Mouse (Mus musculus) limb, embryonic 14.5 days (tissue): ENCODE results near the gene Ets1. TPM values are rescaled to one million over a fixed set of nuclear protein-coding genes. Genes with fewer than 3 reads are reported as not detected.

Experiments
- ATAC-seq: fragments of 200-750 bp; cut with Nextera tagmentation; 2 replicates; pipeline ENCODE4 v1.8.0; 2017; ENCODE audit warnings: low read depth, moderate number of reproducible peaks, moderate TSS enrichment; ENCODE audit not compliant: low FRiP score
- DNase-seq: peaks from one replicate; pipeline ENCODE4 v3.0.0-alpha.2; 2015; ENCODE audit warnings: low spot score
- H3K27ac ChIP-seq: fragments of 300-500 bp; sonication (generic); replicated peaks from 2 replicates; pipeline ENCODE4 v1.5.1; 2014; ENCODE audit warnings: low read depth, mild to moderate bottlenecking, low read length, moderate library complexity, mixed read lengths
- H3K27me3 ChIP-seq: fragments of 300-500 bp; sonication (generic); 2 replicates; pipeline ENCODE4 v1.6.1; 2014; ENCODE audit warnings: low read length, mixed read lengths; ENCODE audit not compliant: control insufficient read depth, insufficient read depth
- H3K36me3 ChIP-seq: fragments of 300-500 bp; sonication (generic); 2 replicates; pipeline ENCODE4 v1.6.1; 2014; ENCODE audit warnings: mild to moderate bottlenecking, low read length, moderate library complexity, mixed read lengths; ENCODE audit not compliant: control insufficient read depth, insufficient read depth
- H3K4me1 ChIP-seq: fragments of 300-500 bp; sonication (generic); 2 replicates; pipeline ENCODE4 v1.6.1; 2014; ENCODE audit warnings: antibody characterized with exemption, low read length, mixed read lengths; ENCODE audit not compliant: control insufficient read depth, insufficient read depth
- H3K4me2 ChIP-seq: fragments of 300-500 bp; sonication (generic); replicated peaks from 2 replicates; pipeline ENCODE4 v1.6.1; 2014; ENCODE audit warnings: low read depth, mild to moderate bottlenecking, low read length, moderate library complexity; ENCODE audit not compliant: severe bottlenecking
- H3K4me3 ChIP-seq: fragments of 300-500 bp; sonication (generic); replicated peaks from 2 replicates; pipeline ENCODE4 v1.5.1; 2014; ENCODE audit warnings: low read length
- H3K9ac ChIP-seq: fragments of 300-500 bp; sonication (generic); 2 replicates; pipeline ENCODE4 v1.6.1; 2014; ENCODE audit warnings: mild to moderate bottlenecking, low read depth, low read length, moderate library complexity; ENCODE audit not compliant: severe bottlenecking
- H3K9me3 ChIP-seq: fragments of 300-500 bp; sonication (generic); 2 replicates; pipeline ENCODE4 v1.6.1; 2016; ENCODE audit warnings: low read length; ENCODE audit not compliant: control insufficient read depth
- POLR2A ChIP-seq: fragments of 200-500 bp; IDR thresholded peaks from 2 replicates; pipeline ENCODE4 v1.8.0; 2012; ENCODE audit warnings: inconsistent platforms, mild to moderate bottlenecking, moderate library complexity, borderline replicate concordance; ENCODE audit not compliant: insufficient read depth, insufficient read length; ENCODE audit errors: extremely low read depth
- WGBS: fragments of 180-500 bp; shearing (Covaris S2); extraction: QIAGEN DNeasy Blood & Tissue Kit; methylation state at CpG from one replicate; pipeline ENCODE4 v1.1.7; 2014; 5-methylcytosine and 5-hydroxymethylcytosine counted together
- polyA plus RNA-seq, 2 experiments: library from polyadenylated mRNA; depleted of rRNA in 1 of 2; stranded (reverse) in 1 of 2; unstranded in 1 of 2; fragments of >200 nt; fragmentation: Nextera tagmentation in 1 of 2; extraction: Ambion mirVana in 1 of 2; gene quantifications; 2 replicates each; pipeline versions ENCODE4 v1.2.1 to v1.2.3; 2012 to 2014

Ets1 gene
- polyA plus RNA-seq, 2 experiments: 21.3 to 34.3 TPM

DNA sequence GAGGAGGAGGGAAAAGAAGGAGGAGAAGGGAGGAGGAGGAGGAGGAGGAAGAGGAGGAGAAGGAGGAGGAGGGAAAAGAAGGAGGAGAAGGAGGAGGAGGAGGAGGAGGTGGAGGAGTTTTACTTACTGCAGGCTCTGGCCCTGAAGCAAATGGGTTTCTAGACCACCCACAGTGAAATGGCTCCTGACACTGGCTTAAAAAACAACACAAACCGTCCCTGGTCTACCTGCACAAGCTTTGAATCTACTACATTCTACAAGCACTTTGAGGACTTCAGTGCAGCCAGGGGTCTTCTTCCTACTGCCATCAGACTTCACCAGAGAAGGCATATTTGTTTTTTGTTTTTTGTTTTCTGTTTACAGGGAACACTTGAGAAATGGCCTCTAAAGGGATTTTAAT, 42.2 kb upstream of the Ets1 start:
- Histone ChIP-seq H3K4me3 (no peak overlapping the region), H3K4me1 (peaks cover 2% of the 10 kb centered on the region; the same call in 1 of the 2 replicates), H3K9ac (no peak overlapping the region), H3K27me3 (no peaks in the 10 kb centered on the region), H3K9me3 (no peaks in the 10 kb centered on the region), H3K36me3 (no peaks in the 10 kb centered on the region), H3K4me2 (no peak overlapping the region), H3K27ac (no peak overlapping the region)
- TF ChIP-seq POLR2A: no peak
- DNase-seq: no peak
- 4% methylated on average over 1 of the region's 1 CpGs for WGBS
- no peak for ATAC-seq

DNA sequence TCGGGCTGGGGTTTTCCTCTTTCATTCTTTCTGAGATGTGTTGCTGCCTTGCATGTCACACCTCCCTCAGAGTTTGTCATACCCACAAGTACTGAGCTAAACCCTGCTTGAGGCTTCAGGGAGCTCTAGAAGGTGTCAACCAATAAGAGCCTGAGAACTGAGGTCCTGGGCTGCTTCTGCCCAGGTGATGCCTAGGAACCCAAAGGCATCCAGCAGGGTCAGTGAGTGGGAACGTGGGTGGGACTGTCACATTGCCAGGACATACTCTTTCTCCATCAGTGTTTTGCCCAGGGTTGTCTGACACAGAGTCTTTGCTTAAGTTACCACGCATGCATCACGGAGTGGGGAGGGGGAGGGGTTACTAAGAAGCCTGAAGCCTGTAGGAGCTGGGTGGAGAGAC, 41.7 kb upstream of the Ets1 start:
- no peak overlapping the region for H3K27ac ChIP-seq
- WGBS: 24% methylated on average over 4 of the region's 4 CpGs
- ATAC-seq (no peak), DNase-seq (no peak)
- no peaks in the 10 kb centered on the region for H3K36me3 ChIP-seq
- peaks cover 2% of the 10 kb centered on the region; the same call in 1 of the 2 replicates for H3K4me1 ChIP-seq
- H3K4me2 ChIP-seq: no peak overlapping the region
- no peaks in the 10 kb centered on the region for H3K9me3 ChIP-seq
- no peak overlapping the region for H3K9ac ChIP-seq
- no peak overlapping the region for H3K4me3 ChIP-seq
- H3K27me3 ChIP-seq: no peaks in the 10 kb centered on the region
- no peak for TF ChIP-seq POLR2A

DNA sequence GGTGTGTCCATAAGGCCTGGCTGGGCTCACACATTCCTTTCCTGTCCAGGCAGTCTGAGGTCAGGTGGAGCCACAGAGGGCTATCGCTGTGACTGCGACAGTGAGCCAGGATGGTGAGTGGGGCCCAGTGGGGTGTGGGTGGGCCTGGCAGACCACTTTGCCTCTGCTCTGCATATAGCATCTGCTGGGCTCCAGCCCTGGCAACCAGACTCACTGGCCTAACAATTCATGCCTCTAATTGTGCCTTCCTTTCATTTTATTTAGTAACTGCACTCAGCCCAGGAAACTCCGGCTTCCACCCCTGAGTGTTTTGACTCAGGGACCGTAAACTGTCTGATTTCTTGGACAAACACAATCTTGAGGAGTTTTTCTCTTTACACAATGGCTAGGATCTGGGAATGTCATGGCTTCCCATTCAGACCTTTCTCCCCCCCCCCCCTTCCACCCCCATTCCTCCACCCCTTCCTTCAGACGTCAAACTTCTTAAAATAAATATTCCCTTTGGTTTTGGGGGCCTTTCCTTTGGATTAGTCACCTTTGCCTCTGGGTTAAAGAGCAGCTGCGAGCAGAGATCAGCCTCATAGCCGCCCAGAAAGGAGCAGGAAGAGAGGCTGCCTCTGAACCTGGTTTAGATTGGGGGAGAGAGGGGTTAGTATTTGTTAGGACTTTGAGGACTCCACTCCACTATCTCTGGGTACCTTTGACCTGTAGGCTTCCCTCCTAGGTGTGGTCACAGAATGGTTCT, 40.8 kb upstream of the Ets1 start:
- no peak for ATAC-seq
- Histone ChIP-seq H3K4me2 (no peak overlapping the region), H3K9ac (no peak overlapping the region), H3K4me3 (no peak overlapping the region), H3K9me3 (no peaks in the 10 kb centered on the region), H3K27me3 (no peaks in the 10 kb centered on the region), H3K36me3 (no peaks in the 10 kb centered on the region), H3K4me1 (peaks cover 2% of the 10 kb centered on the region; the same call in 1 of the 2 replicates), H3K27ac (no peak overlapping the region)
- no peak for TF ChIP-seq POLR2A
- no peak for DNase-seq
- WGBS: 56% methylated on average over 7 of the region's 7 CpGs

GRCm38 (mm10) chr9:32596366-32596765, 39.7 kb upstream of the Ets1 start:
- WGBS: 60% methylated on average over 8 of the region's 8 CpGs
- TF ChIP-seq POLR2A: no peak
- Histone ChIP-seq H3K4me1 (peaks cover 2% of the 10 kb centered on the region; the same call in 1 of the 2 replicates), H3K36me3 (no peaks in the 10 kb centered on the region), H3K4me2 (no peak overlapping the region), H3K27me3 (no peaks in the 10 kb centered on the region), H3K9ac (no peak overlapping the region), H3K4me3 (no peak overlapping the region), H3K9me3 (no peaks in the 10 kb centered on the region), H3K27ac (no peak overlapping the region)
- ATAC-seq: no peak
- no peak for DNase-seq

DNA sequence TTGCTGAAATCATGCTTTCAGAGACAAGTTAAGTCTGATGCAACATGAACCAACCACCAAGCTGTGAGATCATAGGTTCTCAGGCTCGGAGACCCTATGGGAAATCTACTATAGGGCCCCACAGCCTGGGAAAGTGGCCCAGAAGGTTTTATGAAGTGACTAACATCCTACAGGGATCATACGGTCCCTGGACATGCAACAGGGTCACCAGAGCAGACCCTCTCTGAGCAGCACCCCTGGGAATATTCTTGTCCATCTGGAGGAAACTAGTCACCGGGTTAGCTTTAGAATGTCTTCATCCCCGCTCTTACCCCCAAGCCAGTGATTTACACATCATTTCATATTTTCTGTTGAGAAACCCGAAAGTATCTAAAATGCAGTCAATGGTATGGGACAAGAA, 34.1 kb upstream of the Ets1 start:
- Histone ChIP-seq H3K27me3 (no peaks in the 10 kb centered on the region), H3K27ac (no peak overlapping the region), H3K4me3 (no peak overlapping the region), H3K4me2 (no peak overlapping the region), H3K9ac (no peak overlapping the region), H3K4me1 (no peaks in the 10 kb centered on the region), H3K36me3 (no peaks in the 10 kb centered on the region), H3K9me3 (no peaks in the 10 kb centered on the region)
- TF ChIP-seq POLR2A: no peak
- 68% methylated on average over 5 of the region's 5 CpGs for WGBS
- ATAC-seq: peak; percentile 47; the same call in 1 of the 2 replicates
- peak; percentile 17 for DNase-seq

DNA sequence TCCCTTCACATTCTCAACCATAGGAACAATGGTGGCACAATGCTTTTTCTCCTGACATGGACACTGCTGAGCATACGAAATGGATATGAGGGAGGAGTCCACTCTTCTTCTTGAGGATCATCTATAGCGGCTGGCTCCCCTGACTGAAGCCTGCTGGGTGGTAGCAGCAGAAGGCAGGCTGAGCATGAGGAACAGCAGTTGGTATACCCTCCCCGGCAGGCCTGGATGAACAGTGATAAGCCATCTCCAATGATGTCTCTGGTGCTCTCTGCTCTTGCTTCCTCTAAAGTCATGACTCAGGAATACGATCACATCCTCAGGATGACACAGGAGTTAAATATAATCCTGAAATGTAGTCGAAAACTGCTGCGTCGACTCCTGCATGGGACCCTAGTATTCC, 32.9 kb upstream of the Ets1 start:
- DNase-seq (no peak), ATAC-seq (no peak)
- Histone ChIP-seq H3K4me2 (no peak overlapping the region), H3K36me3 (no peaks in the 10 kb centered on the region), H3K9ac (no peak overlapping the region), H3K27me3 (no peaks in the 10 kb centered on the region), H3K9me3 (no peaks in the 10 kb centered on the region), H3K27ac (no peak overlapping the region), H3K4me1 (0 out of 2 replicates have a peak, but pooled peaks cover 3% of the 10 kb centered on the region), H3K4me3 (no peak overlapping the region)
- TF ChIP-seq POLR2A: no peak
- WGBS: 92% methylated on average over 7 of the region's 7 CpGs
